Mouse (Mus musculus) liver, embryonic 12.5 days (tissue): ENCODE data around the gene Setdb2. TPM values are rescaled to one million over a fixed set of nuclear protein-coding genes. Genes with fewer than 3 reads are reported as not detected.

Experiments
- ATAC-seq: fragments of 200-750 bp; cut with Nextera tagmentation; 2 replicates; pipeline ENCODE4 v1.8.0; 2017; ENCODE audit warnings: moderate number of reproducible peaks, mild to moderate bottlenecking, moderate library complexity
- H3K27ac ChIP-seq: fragments of 300-500 bp; sonication (generic); 2 replicates; pipeline ENCODE4 v1.5.1; 2016; ENCODE audit warnings: mild to moderate bottlenecking
- H3K27me3 ChIP-seq: fragments of 300-500 bp; sonication (generic); replicated peaks from 2 replicates; pipeline ENCODE4 v1.6.1; 2016; ENCODE audit warnings: mild to moderate bottlenecking, moderate library complexity
- H3K36me3 ChIP-seq: fragments of 300-500 bp; sonication (generic); 2 replicates; pipeline ENCODE4 v1.6.1; 2016; ENCODE audit warnings: mild to moderate bottlenecking, moderate library complexity
- H3K4me1 ChIP-seq: fragments of 300-500 bp; sonication (generic); 2 replicates; pipeline ENCODE4 v1.6.1; 2016
- H3K4me2 ChIP-seq: fragments of 300-500 bp; sonication (generic); 2 replicates; pipeline ENCODE4 v1.6.1; 2016; ENCODE audit warnings: mild to moderate bottlenecking, moderate library complexity
- H3K4me3 ChIP-seq: fragments of 300-500 bp; sonication (generic); 2 replicates; pipeline ENCODE4 v1.5.1; 2016; ENCODE audit warnings: mild to moderate bottlenecking, moderate library complexity
- H3K9ac ChIP-seq: fragments of 300-500 bp; sonication (generic); 2 replicates; pipeline ENCODE4 v1.6.1; 2016; ENCODE audit warnings: mild to moderate bottlenecking, moderate library complexity
- H3K9me3 ChIP-seq: fragments of 300-500 bp; sonication (generic); replicated peaks from 2 replicates; pipeline ENCODE4 v1.6.1; 2016; ENCODE audit warnings: mild to moderate bottlenecking, moderate library complexity
- WGBS: fragments of 180-500 bp; shearing (Covaris S2); methylation state at CpG from one replicate; pipeline ENCODE4 v1.1.7; 2016; ENCODE audit not compliant: insufficient replicate concordance; 5-methylcytosine and 5-hydroxymethylcytosine counted together
- polyA plus RNA-seq: library from polyadenylated mRNA; unstranded; fragments of >200 nt; fragmentation: Nextera tagmentation; extraction: Ambion mirVana; gene quantifications from 2 replicates; pipeline ENCODE4 v1.2.1, GENCODE M21; 2016

The Setdb2 gene
- polyA plus RNA-seq, result 9.8 and 11.4 TPM in 2 replicates

DNA sequence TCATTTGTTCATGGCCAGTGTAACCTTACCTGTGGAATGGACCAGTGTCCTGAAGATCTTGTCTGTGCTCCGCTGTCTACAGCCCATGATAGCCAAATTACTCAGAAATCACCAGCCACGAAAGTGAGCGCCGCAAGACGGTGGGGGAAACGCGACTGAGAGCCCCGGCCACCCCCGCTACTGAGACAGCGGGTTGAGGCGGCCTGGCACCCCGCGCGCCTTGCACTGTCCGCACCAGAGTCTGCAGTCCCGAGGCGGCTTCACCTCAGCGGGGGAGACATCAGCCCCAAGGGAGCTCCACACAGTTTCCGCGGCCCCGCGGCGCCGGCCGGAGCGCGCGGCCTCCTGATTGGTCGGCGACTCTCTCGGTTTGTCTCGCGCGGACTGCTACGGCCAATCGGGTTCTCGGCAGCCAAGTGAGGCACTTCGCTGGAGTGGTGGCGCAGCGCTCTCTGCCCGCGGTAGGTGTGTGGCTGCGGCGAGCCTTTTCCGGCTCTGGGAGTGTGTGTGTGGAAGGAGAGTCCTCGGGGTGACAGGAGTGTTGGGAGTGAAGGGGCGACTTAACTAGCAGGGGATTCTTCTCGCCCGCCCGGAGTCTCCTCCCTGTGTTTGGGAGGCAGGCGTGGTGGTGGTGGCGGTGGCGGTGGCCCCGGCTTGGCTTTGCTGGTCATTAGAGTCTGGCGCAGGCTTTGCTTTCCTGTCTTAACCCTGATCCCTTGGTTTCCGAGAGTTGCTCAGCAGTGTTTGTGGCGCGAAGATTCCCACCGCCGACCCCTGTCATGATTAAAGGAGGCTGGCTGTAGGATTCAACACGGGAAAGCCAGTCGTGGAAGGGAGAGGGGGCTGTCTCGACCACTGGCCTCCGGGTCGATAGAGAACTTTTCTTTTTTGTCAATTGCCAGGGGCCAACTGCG is at the start of gene Setdb2, which contains the start of gene Cab39l:
TSS of gene Setdb2 (minus strand) at position 327 of the 914 bp plus-strand sequence.
TSS of gene Cab39l (plus strand) at position 415 of the 914 bp plus-strand sequence.
- WGBS, result 2% methylated on average over 64 of the region's 66 CpGs
- Histone ChIP-seq H3K4me3 (peak within 1 kb of the TSS; percentile 87), H3K36me3 (peaks cover 9% of the 10 kb centered on the region), H3K27ac (peak within 1 kb of the TSS; percentile 90), H3K9ac (peak within 1 kb of the TSS; percentile 92), H3K4me1 (peaks cover 28% of the 10 kb centered on the region), H3K27me3 (no peaks in the 10 kb centered on the region), H3K9me3 (no peaks in the 10 kb centered on the region), H3K4me2 (peak within 1 kb of the TSS; percentile 74)
- ATAC-seq, result peak; percentile 98

DNA sequence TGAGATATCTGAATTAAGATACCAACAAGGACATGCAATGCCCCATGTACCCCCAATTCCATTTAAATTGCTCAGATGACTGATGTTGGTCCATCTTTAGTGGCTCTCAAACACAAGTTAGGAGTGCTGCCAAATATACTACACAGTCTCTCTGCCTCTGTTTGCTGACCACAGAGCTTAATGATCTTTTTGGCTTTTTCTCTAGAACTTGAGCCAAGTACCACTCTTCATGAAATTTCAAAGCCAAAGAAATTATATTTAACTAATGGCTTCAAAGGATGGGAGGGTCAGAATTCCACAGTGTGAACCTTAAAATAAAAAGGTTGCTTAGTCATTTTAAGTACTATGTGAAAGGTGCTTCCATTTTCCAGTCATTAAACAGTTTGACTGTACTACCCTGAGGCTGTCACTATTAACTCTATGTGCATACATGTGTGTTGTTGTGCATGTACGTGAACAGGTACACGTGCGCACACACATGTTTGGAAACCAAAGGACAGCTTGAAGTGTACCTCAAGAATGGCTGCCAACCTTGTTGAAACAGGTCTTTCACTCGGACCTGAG is 44.6 kb upstream of the Setdb2 start:
- no peak overlapping the region for H3K4me2 ChIP-seq
- no peak overlapping the region for H3K27ac ChIP-seq
- no peaks in the 10 kb centered on the region for H3K36me3 ChIP-seq
- ATAC-seq, result no peak
- no peaks in the 10 kb centered on the region for H3K4me1 ChIP-seq
- no peaks in the 10 kb centered on the region for H3K27me3 ChIP-seq
- H3K9ac ChIP-seq, result no peak overlapping the region
- H3K4me3 ChIP-seq, result no peak overlapping the region
- no peaks in the 10 kb centered on the region for H3K9me3 ChIP-seq
- 85% methylated on average over 4 of the region's 4 CpGs for WGBS

GRCm38 (mm10) chr14:59478699-59479098 is 38.0 kb upstream of the Setdb2 start:
- H3K4me3 ChIP-seq, result no peak overlapping the region
- H3K36me3 ChIP-seq, result no peaks in the 10 kb centered on the region
- 63% methylated on average over 6 of the region's 6 CpGs for WGBS
- no peak overlapping the region for H3K4me2 ChIP-seq
- H3K27ac ChIP-seq, result no peak overlapping the region
- H3K9ac ChIP-seq, result no peak overlapping the region
- H3K27me3 ChIP-seq, result no peaks in the 10 kb centered on the region
- H3K4me1 ChIP-seq, result peaks cover 4% of the 10 kb centered on the region; the same call in 1 of the 2 replicates
- H3K9me3 ChIP-seq, result no peaks in the 10 kb centered on the region
- ATAC-seq, result no peak

- no peak overlapping the region for H3K27ac ChIP-seq
- H3K9me3 ChIP-seq, result no peaks in the 10 kb centered on the region
- no peak overlapping the region for H3K4me3 ChIP-seq
- H3K4me1 ChIP-seq, result peaks cover 10% of the 10 kb centered on the region
- no peak overlapping the region for H3K9ac ChIP-seq
- H3K27me3 ChIP-seq, result no peaks in the 10 kb centered on the region
- peaks cover 6% of the 10 kb centered on the region; the same call in 1 of the 2 replicates for H3K36me3 ChIP-seq
- H3K4me2 ChIP-seq, result no peak overlapping the region
- whole genome bisulfite sequencing, result 69% methylated on average over 1 of the region's 1 CpGs
- no peak for ATAC-seq
These were observed 30.1 kb upstream of the Setdb2 start for GRCm38 (mm10) chr14:59470781-59471180.

DNA sequence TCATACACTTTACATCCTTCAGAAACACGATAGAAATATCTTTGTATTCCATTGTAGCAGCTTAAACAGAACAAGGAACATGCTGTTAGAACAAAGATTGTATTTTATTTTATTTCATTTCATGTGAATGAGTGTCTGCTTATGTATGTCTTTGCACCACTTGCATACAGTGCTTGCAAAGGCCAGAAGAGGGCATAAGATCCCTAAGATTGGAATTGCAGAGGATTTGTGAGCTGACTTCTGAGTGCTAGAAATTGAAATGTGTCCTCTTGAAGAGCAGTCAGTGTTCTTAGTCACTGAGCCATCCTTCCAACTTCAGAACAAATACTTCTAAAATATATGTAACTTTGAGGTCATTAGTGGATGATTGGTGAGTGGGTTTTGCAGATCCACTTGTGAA is 27.1 kb upstream of the Setdb2 start:
- Histone ChIP-seq H3K27ac (no peak overlapping the region), H3K4me2 (no peak overlapping the region), H3K36me3 (peaks cover 8% of the 10 kb centered on the region; the same call in 1 of the 2 replicates), H3K4me1 (peaks cover 10% of the 10 kb centered on the region), H3K9me3 (no peaks in the 10 kb centered on the region), H3K9ac (no peak overlapping the region), H3K27me3 (no peaks in the 10 kb centered on the region), H3K4me3 (no peak overlapping the region)
- WGBS, result 44% methylated on average over 1 of the region's 1 CpGs
- no peak for ATAC-seq

DNA sequence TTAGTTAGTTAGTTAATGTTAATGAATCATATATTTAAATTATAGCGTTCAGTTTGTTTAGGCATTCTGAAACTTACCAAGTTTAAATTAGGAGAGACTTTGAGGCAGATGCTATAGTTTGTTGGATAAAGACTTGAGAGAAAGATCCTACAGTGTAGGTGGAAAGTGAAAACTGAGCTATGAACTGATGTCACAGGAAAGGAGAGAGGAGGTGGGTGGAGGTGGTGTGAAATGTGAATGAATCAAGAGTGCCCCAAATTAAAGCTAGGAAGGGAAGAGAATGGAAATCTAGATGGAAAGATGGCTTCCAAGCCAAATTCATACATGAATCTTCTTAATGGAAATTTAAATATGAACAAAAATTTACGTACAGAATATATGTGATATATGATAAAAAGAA is 25.8 kb upstream of the Setdb2 start:
- Histone ChIP-seq H3K27ac (no peak overlapping the region), H3K9me3 (no peaks in the 10 kb centered on the region), H3K4me1 (peaks cover 10% of the 10 kb centered on the region), H3K36me3 (peaks cover 15% of the 10 kb centered on the region), H3K27me3 (no peaks in the 10 kb centered on the region), H3K4me3 (no peak overlapping the region), H3K4me2 (no peak overlapping the region), H3K9ac (no peak overlapping the region)
- WGBS, result 85% methylated on average over 2 of the region's 2 CpGs
- no peak for ATAC-seq

DNA sequence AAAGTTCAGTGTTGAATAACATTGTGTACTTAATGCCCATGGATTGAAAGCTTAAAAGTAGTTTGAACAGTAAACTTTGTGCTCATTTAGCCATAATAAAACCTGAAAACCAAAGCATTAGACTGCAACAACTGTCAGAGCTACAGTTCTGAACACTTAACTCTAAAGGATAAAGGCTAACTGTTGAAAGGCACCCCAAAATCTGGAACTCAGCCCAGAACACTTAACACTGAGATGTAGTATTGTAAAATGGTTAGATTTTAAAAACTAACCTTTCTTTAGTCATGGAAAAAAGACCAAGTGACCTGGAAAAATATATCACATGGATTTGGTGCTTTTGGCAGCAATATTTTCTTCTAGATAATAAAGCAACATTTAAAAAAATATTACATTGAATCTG is 7.3 kb upstream of the Setdb2 start:
- H3K9ac ChIP-seq, result no peak overlapping the region
- H3K27ac ChIP-seq, result no peak overlapping the region

DNA sequence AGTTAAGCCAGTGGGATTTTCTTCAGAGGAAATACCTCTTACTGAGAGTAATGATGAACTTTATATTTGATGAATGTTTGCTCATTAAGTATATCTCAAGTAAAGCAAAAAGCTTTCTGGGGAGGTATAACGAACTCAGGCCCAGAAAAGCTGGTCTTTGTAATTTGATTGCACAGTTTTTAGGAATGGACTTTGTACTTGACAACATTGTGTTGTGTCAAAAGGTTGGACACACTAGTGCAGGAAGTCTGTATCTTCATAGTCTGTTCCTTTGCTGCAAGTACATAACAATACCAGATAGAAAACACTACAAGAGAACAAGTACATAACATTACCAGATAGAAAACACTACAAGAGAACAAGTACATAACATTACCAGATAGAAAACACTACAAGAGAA is 4.7 kb upstream of the Setdb2 start:
- Histone ChIP-seq H3K9ac (no peak overlapping the region), H3K4me2 (no peak overlapping the region), H3K27ac (no peak overlapping the region), H3K4me3 (no peak overlapping the region), H3K4me1 (peaks cover 12% of the 10 kb centered on the region), H3K36me3 (peaks cover 7% of the 10 kb centered on the region; the same call in 1 of the 2 replicates), H3K27me3 (no peaks in the 10 kb centered on the region), H3K9me3 (no peaks in the 10 kb centered on the region)
- no peak for ATAC-seq
- WGBS, result 65% methylated on average over 1 of the region's 1 CpGs

More for the DNA sequence above, 7.3 kb upstream of the Setdb2 start:
- no peak overlapping the region for H3K4me2 ChIP-seq
- no peaks in the 10 kb centered on the region for H3K9me3 ChIP-seq
- H3K4me1 ChIP-seq, result 0 out of 2 replicates have a peak, but pooled peaks cover 5% of the 10 kb centered on the region
- ATAC-seq, result no peak
- no peak overlapping the region for H3K4me3 ChIP-seq
- peaks cover 7% of the 10 kb centered on the region; the same call in 1 of the 2 replicates for H3K36me3 ChIP-seq
- no peaks in the 10 kb centered on the region for H3K27me3 ChIP-seq

- Histone ChIP-seq H3K9ac (peak overlapping the region; percentile 92), H3K27ac (peak overlapping the region; percentile 90), H3K36me3 (peaks cover 6% of the 10 kb centered on the region), H3K9me3 (no peaks in the 10 kb centered on the region), H3K4me3 (peak overlapping the region; percentile 87), H3K4me2 (peak overlapping the region; percentile 74), H3K27me3 (no peaks in the 10 kb centered on the region), H3K4me1 (peaks cover 28% of the 10 kb centered on the region)
- WGBS, result 4% methylated on average over 6 of the region's 6 CpGs
- ATAC-seq, result no peak
These were observed 755 bp upstream of the Setdb2 start for GRCm38 (mm10) chr14:59441472-59441805.

DNA sequence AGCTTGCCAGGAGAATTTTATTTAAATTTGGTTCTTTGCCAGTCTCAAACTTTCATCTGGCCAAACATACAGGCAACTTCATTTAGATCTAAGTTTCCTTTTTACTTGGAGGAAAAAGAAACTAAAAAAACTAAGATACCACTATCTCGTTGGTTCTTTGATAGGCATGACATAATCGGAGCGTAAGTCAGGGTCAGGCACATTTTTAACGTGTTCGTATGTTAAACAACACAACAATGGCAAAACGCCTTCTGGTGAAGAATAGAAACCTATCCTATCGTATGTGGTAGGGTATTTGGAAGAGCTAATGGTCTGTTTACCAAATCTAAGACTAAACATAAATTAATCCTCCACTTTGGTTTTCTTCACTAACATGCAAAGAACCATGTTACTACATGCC is 645 bp downstream of the Setdb2 start:
- WGBS, result 7% methylated on average over 7 of the region's 7 CpGs
- peak overlapping the region; percentile 74 for H3K4me2 ChIP-seq

GRCm38 (mm10) chr14:59438505-59438904 is 2.2 kb downstream of the Setdb2 start:
- Histone ChIP-seq H3K9me3 (no peaks in the 10 kb centered on the region), H3K4me2 (peak overlapping the region; percentile 74; the same call in 1 of the 2 replicates), H3K9ac (0 out of 2 replicates have a peak overlapping the region, but pooled peaks have one; percentile 92), H3K27ac (no peak overlapping the region), H3K4me1 (peaks cover 30% of the 10 kb centered on the region), H3K36me3 (peaks cover 11% of the 10 kb centered on the region), H3K4me3 (no peak overlapping the region), H3K27me3 (no peaks in the 10 kb centered on the region)
- no peak for ATAC-seq
- WGBS, result 61% methylated on average over 2 of the region's 2 CpGs

More for the DNA sequence above, 645 bp downstream of the Setdb2 start:
- Histone ChIP-seq H3K36me3 (peaks cover 11% of the 10 kb centered on the region), H3K27me3 (no peaks in the 10 kb centered on the region), H3K4me1 (peaks cover 26% of the 10 kb centered on the region), H3K9me3 (no peaks in the 10 kb centered on the region), H3K27ac (peak overlapping the region; percentile 90), H3K9ac (peak overlapping the region; percentile 92), H3K4me3 (peak overlapping the region; percentile 87)
- ATAC-seq, result no peak

DNA sequence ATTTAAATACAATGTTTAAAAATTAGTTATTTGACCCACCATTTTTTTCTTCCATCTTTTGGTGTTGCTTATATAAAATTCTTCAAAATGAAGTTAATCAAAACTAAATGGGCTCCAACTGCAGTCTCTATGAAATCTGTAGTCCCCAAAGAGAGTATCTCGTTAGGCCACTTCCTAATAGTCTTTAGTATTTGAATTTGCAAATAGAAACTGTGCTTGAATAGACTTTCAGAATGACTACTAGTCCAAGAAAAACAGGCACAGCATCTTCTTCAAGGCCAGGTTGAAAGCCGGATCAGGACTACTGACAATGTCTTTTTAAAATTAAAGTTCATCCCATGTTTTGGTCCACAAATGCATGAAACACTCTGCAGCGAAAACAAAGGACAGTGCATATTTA is 3.3 kb downstream of the Setdb2 start:
- WGBS, result 91% methylated on average over 3 of the region's 3 CpGs
- no peak for ATAC-seq

More for the DNA sequence above, 3.3 kb downstream of the Setdb2 start:
- no peak overlapping the region for H3K4me3 ChIP-seq
- no peak overlapping the region for H3K9ac ChIP-seq
- no peaks in the 10 kb centered on the region for H3K27me3 ChIP-seq
- H3K36me3 ChIP-seq, result peaks cover 11% of the 10 kb centered on the region
- H3K27ac ChIP-seq, result no peak overlapping the region
- no peak overlapping the region for H3K4me2 ChIP-seq
- H3K9me3 ChIP-seq, result no peaks in the 10 kb centered on the region
- peaks cover 25% of the 10 kb centered on the region for H3K4me1 ChIP-seq
